Mouse (Mus musculus) retina, postnatal 1 day (tissue): ENCODE results near the gene Grap.
"Not testable (repeated sequence)": the region's sequence is repeated elsewhere in the genome, so short reads cannot be mapped to it uniquely, and the experiment has no call there.

Source experiments
- DNase-seq: peaks from one replicate; pipeline ENCODE4 v3.0.0-alpha.2; 2012

Gene Grap

GRCm38 (mm10) chr11:61639601-61640177 lies 13.4 kb upstream of the Grap start:
- no peak for DNase-seq

- DNase-seq: not testable (repeated sequence)
Observed at GRCm38 (mm10) chr11:61640585-61640984, 12.5 kb upstream of the Grap start.

- no peak for DNase-seq
Observed at GRCm38 (mm10) chr11:61642106-61642505, 11.0 kb upstream of the Grap start.

GRCm38 (mm10) chr11:61643184-61643961 lies 9.7 kb upstream of the Grap start:
- DNase-seq: no peak

- no peak for DNase-seq
Observed at GRCm38 (mm10) chr11:61644576-61645326, 8.3 kb upstream of the Grap start.

GRCm38 (mm10) chr11:61645357-61645857 lies 7.7 kb upstream of the Grap start:
- no peak for DNase-seq

GRCm38 (mm10) chr11:61646499-61647039 lies 6.5 kb upstream of the Grap start:
- DNase-seq: no peak

GRCm38 (mm10) chr11:61647110-61647910 lies 5.8 kb upstream of the Grap start:
- DNase-seq: no peak

- no peak for DNase-seq
Observed at GRCm38 (mm10) chr11:61647956-61648748, 4.9 kb upstream of the Grap start.

- DNase-seq: no peak
Observed at GRCm38 (mm10) chr11:61648749-61649115, 4.3 kb upstream of the Grap start.

GRCm38 (mm10) chr11:61649163-61649580 lies 3.9 kb upstream of the Grap start:
- no peak for DNase-seq

GRCm38 (mm10) chr11:61649626-61650025 lies 3.4 kb upstream of the Grap start:
- no peak for DNase-seq

GRCm38 (mm10) chr11:61650470-61651265 lies 2.4 kb upstream of the Grap start:
- no peak for DNase-seq

GRCm38 (mm10) chr11:61652216-61652615 lies 849 bp upstream of the Grap start:
- no peak for DNase-seq

GRCm38 (mm10) chr11:61653568-61653967 lies 503 bp downstream of the Grap start:
- DNase-seq: no peak

- no peak for DNase-seq
Observed at GRCm38 (mm10) chr11:61654786-61655311, 1.8 kb downstream of the Grap start.

GRCm38 (mm10) chr11:61655649-61656048 lies 2.6 kb downstream of the Grap start:
- no peak for DNase-seq

- no peak for DNase-seq
Observed at GRCm38 (mm10) chr11:61656148-61656850, 3.2 kb downstream of the Grap start.

GRCm38 (mm10) chr11:61657432-61657831 lies 4.4 kb downstream of the Grap start:
- no peak for DNase-seq
